Mouse (Mus musculus) cerebellum, postnatal 36 days (tissue): ENCODE data around the gene Usp5.
"Not testable (repeated sequence)": the region's sequence is repeated elsewhere in the genome, so short reads cannot be mapped to it uniquely, and the experiment has no call there.

ENCODE experiments used
- DNase-seq, 2 experiments: peaks; one replicate each; pipeline ENCODE4 v3.0.0; 2021 to 2022; ENCODE audit warnings: mixed read lengths in 2 of 2

Usp5 gene

GRCm38 (mm10) chr6:124811403-124811665 is 17.9 kb downstream of the Usp5 start:
- DNase-seq: no peak

- not testable (repeated sequence) for DNase-seq
These were observed 18.5 kb downstream of the Usp5 start for GRCm38 (mm10) chr6:124810566-124811402.

- no peak for DNase-seq
These were observed 19.3 kb downstream of the Usp5 start for GRCm38 (mm10) chr6:124809775-124810538.

- DNase-seq: peak; percentile 84 to 88
These were observed 20.1 kb downstream of the Usp5 start for GRCm38 (mm10) chr6:124809052-124809774.

- peak; percentile 60 to 63 for DNase-seq
These were observed 20.8 kb downstream of the Usp5 start, which contains the start of gene Spsb2 for GRCm38 (mm10) chr6:124808358-124809012. Gene Spsb2 (plus strand): TSS chr6:124808661.

- DNase-seq: peak in 1 of 2 experiments; percentile 24
These were observed 21.3 kb downstream of the Usp5 start for GRCm38 (mm10) chr6:124807986-124808357.

GRCm38 (mm10) chr6:124807366-124807765 is 21.9 kb downstream of the Usp5 start:
- no peak for DNase-seq

- no peak for DNase-seq
These were observed 22.7 kb downstream of the Usp5 start for GRCm38 (mm10) chr6:124806446-124807140.

GRCm38 (mm10) chr6:124805341-124806321 is 23.7 kb downstream of the Usp5 start:
- peak; percentile 92 to 95 for DNase-seq

- DNase-seq: no peak
These were observed 24.9 kb downstream of the Usp5 start for GRCm38 (mm10) chr6:124804341-124804740.

GRCm38 (mm10) chr6:124803691-124804090 is 25.6 kb downstream of the Usp5 start:
- DNase-seq: not testable (repeated sequence)

- no peak for DNase-seq
These were observed 26.2 kb downstream of the Usp5 start for GRCm38 (mm10) chr6:124803061-124803460.

- not testable (repeated sequence) for DNase-seq
These were observed 26.9 kb downstream of the Usp5 start for GRCm38 (mm10) chr6:124802400-124802799.

GRCm38 (mm10) chr6:124796200-124796599 is 33.1 kb downstream of the Usp5 start:
- DNase-seq: no peak

GRCm38 (mm10) chr6:124795781-124796180 is 33.5 kb downstream of the Usp5 start:
- no peak for DNase-seq

- no peak for DNase-seq
These were observed 37.4 kb downstream of the Usp5 start for GRCm38 (mm10) chr6:124791911-124792310.

GRCm38 (mm10) chr6:124790121-124790520 is 39.2 kb downstream of the Usp5 start:
- DNase-seq: no peak

GRCm38 (mm10) chr6:124789519-124789918 is 39.8 kb downstream of the Usp5 start:
- DNase-seq: no peak

- DNase-seq: no peak
These were observed 41.6 kb downstream of the Usp5 start for GRCm38 (mm10) chr6:124787722-124788121.

- peak; percentile 85 to 90 for DNase-seq
These were observed 42.4 kb downstream of the Usp5 start for GRCm38 (mm10) chr6:124786756-124787420.
